Mouse (Mus musculus) layer of hippocampus, postnatal 36 days (tissue): ENCODE data around the gene Ache. TPM values are rescaled to one million over a fixed set of nuclear protein-coding genes. Genes with fewer than 3 reads are reported as not detected.
A peak's percentile ranks its signal among the peaks of the same experiment; 100 is the strongest.

Source experiments
- DNase-seq, 2 experiments: peaks; one replicate each; pipeline ENCODE4 v3.0.0; 2022
- total RNA-seq, 2 experiments: library from RNA; stranded (reverse); gene quantifications; 2 replicates each; pipeline ENCODE4 v1.2.3; 2021

Ache gene
- total RNA-seq, 2 experiments from 2014 or later: 57.1 to 62.7 TPM

GRCm38 (mm10) chr5:137295712-137296111 lies 8.4 kb downstream of the Ache start:
- DNase-seq: no peak

DNA sequence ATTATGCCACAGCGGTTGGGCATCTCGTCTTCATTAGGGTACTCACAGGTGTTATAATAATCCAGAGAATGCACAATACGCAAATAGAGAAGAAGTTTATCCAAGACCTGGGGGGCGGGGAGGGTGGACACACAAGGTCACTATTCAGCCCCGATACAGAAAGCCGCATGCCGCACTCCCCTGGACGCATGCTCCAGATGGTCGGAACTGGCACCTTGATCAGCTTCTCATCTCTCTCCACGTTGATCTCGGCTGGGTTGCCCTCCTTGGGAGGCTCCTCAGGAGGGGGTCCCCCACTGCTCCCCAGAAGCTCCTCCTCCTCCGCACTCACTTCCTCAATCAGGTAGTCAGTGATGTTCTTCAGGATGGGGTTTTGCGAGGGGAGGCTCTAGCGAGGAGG lies 9.8 kb downstream of the Ache start:
- no peak for DNase-seq

DNA sequence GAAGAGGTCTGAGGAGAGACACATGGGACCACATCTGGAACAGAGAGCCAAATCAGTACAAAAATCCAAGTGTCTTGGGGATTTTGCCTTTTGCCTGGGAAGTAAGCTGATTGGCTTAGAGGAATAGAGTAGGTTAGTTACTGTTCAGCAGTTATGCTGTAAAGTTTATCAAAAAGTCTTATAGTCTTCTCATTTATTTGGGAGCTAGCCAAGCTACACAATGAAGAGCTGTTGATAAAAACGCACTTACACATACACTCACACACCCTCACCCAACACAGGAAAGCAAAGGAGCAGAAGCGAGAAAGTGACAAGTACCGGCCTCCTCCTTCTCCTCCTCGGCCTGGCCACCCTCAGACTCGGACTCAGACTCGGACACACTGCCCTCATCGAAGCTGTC lies 11.9 kb downstream of the Ache start:
- DNase-seq: no peak

DNA sequence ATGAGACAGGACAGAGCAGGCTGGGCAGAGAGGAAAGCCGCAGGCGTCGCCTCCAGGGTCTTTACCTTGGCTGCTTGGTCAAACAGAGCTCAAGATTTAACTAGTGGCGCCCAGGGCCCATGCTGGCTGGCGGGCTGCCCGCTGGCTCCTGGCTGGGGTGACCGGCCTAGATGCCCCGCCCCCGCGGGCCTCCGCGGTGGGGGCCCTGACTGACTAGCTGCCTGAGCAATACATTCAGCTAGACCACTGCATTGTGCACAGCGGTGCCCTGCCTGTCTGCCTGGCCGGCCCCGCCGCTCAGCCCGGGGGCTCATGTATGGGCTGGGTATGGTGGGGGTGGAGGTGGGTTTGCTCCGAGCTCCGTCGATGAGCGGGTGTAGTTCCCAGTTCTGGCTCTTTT lies 13.9 kb downstream of the Ache start:
- DNase-seq: no peak

DNA sequence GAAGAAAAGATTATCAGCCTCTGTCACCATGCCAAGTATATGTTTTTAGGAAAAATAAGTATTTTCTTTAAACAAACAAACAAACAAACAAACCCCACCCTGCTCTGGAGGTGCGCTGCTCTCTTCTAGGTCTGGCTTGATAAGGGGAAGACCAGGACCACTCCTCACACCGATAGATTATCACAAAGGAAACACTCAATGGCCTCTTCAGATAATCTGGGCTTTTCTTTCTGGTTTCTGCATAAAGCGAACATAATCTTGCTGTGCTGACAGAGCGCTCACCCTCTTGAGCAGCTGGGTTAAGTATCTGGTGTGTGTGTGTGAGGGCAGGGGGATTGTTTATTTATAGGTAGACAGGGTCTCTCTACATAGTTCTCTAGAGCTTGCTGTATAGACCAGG lies 16.3 kb downstream of the Ache start:
- DNase-seq: no peak

DNA sequence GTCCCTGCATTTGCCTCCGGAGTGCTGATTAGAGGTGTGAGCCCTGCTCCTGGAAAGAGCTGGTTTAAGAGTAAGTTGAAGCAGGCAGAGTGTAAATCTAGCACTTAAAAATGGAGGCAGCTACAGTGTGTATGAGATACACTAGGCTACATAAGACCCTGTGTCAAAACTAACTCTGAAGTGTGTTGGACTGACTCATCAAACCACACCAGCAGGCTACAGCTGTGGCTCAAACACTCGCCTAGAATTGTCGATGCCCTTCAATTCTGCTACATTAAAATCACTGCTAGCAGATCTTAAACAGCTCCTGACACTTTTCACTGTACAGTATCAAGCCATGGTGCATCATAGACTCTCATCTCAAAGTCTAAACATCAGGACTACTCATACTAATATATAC lies 16.8 kb downstream of the Ache start:
- DNase-seq: no peak

DNA sequence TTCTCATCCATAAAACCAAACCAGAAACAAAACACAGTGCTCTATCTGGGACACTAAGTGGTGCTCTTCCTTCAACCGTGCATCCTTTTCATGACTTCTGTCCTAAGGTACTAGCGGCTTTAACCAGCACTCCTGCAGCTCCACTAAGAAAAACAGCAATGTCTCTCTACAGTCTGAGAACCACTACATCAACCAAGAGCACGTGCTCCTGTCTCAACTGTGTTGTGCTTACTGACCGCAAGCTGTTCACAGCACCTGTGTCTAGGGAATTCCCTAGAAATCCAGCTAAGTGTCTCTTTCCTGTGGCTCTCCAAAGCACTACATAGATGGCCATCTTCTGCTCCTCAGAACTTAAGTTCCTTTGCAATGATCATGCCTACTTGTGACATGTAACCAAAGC lies 17.5 kb downstream of the Ache start:
- no peak for DNase-seq

DNA sequence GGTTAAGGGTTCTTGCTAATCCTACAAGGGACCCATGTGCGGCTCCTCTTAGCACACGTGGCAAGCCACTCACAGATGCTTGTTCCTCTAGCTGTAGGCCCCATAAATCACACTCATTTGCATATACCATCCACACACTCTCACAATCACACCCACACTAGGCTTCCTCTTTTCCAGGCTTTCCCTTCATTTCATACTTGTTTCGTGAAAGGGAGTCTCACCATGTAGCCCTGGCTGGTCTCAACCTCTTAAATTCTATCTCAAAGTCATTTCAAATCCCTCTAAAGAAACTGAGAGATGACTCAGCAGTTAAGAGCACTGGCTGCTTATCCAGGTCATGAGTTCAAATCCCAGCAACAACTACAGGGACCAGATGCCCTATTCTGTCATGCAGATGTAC lies 18.5 kb downstream of the Ache start:
- DNase-seq: no peak

GRCm38 (mm10) chr5:137306439-137307005 lies 19.2 kb downstream of the Ache start:
- no peak for DNase-seq

DNA sequence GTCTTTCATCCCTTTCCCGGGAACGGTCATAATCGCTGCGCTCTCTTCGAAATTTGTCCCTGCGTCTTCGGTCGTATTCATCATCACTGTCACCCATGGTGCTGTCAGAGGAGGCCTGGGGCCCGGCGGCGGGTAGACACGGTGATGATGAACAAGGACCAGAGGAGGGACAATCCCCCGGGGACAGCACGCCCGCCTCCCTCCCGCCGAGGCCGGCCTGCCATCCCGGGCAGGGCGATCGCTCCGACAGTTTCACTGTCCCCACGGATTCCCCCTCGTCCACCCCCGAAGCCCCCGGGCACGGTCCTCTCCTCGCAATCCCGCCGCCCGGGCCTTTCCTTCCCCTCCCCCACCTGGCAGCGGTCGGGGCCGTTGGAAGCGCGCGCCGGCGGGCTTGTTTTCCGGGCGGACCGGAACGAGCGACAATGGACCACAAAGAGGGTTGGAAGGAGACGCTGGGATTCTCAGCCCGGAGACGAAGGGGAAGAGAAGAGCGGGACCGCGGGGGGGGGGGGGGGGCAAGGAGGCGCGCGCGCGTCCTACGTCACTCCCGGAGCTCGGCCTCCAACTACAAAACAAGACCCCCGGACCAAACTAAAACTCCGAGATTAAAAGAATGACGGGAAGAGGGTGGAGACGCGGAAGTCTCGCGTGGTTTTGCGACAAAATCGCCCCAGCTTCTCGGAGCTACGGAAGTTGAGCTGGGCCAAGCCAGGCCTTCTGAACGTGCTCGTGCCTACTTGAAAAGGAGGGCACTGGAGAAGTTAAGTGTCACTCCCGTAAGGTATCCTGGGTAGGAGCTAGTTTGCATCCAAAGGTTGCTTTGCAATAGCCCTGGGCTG lies 20.0 kb downstream of the Ache start, which contains the start of gene Srrt:
Srrt (minus strand) TSS at position 604 of the 842 bp plus-strand sequence.
- peak; percentile 92 for DNase-seq

GRCm38 (mm10) chr5:137308356-137308755 lies 21.0 kb downstream of the Ache start:
- DNase-seq: no peak

GRCm38 (mm10) chr5:137313466-137314192 lies 26.3 kb downstream of the Ache start:
- no peak for DNase-seq

GRCm38 (mm10) chr5:137314193-137315083 lies 27.1 kb downstream of the Ache start, which contains the start of gene Trip6:
Trip6 (minus strand) TSS chr5:137314404.
- DNase-seq: peak; percentile 43 to 53

DNA sequence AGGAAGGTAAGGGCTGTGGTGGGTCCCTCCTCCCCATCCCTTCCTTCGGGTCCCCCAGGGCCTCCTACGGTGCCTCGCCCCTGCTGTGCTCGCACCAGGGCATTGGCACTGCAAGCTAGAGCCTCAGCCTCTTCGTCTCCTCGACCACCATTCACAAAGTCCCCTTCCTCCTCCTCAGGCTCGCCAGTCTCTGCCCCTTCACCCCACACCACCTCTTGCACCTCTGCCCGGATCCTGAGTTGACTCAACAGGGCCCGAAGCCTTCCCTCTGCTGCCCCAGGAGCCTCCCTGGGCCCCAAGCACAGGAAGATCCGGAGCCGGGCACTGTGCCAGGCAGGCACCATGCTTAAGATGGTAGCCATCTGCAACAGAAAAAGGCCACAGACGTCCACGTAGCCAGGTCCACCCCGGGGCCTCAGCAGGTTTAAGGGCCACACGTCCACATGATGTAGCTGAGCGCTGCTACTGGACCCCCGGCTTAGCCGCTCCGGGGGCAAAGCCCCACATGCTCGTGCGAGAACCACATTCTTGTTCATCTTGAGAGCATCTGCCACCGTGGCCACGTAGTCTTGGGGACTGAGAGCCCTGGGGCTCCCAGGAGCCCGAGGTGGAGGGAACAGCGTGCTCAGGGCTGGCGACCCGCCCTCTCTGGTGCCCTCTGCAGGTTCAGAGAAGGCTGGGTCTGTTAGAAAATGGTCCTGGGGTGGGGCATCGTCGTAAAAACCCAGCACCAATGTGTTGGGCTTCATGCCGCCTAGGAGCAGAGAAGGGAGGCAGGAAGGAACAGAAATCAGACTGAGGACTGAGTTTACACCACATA lies 28.0 kb downstream of the Ache start:
- no peak for DNase-seq

DNA sequence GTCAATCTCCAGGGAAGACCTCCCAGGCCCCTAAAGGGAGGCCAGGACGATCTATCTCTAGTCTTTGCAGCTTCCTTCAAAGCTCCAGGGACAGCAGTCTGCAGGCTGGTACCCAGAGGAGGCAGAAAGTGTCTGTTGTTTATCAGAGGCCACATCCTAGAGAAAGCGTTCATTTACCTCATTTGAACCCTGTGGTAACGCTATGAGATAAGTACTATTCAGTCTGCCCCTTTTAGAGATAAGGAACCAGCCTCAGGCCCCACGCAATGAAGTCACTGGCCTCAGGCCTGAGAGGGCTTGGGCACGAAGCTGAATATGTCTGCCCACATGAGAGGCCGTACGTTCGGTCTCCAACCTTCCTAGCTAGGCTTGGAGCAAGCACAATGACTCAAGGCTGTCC lies 30.0 kb downstream of the Ache start:
- no peak for DNase-seq

GRCm38 (mm10) chr5:137318570-137318969 lies 31.3 kb downstream of the Ache start:
- no peak for DNase-seq

DNA sequence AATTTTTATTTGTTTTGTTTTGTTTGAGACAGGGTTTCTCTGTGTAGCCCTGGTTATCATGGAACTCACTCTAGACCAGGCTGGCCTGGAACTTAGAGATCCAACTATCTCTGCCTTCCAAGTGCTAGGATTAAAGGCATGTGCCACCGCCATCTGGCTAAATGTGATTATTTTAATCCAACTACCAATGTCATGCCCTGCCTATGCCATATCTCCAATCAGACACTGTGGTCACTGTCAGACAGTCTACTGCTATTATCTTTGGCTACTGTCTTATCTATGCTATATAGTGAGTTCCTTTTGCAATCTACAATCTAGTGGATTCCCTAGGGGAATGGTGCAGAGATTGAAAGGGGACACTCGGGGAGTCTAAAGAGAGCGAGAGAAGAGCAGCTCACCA lies 33.7 kb downstream of the Ache start:
- DNase-seq: no peak

DNA sequence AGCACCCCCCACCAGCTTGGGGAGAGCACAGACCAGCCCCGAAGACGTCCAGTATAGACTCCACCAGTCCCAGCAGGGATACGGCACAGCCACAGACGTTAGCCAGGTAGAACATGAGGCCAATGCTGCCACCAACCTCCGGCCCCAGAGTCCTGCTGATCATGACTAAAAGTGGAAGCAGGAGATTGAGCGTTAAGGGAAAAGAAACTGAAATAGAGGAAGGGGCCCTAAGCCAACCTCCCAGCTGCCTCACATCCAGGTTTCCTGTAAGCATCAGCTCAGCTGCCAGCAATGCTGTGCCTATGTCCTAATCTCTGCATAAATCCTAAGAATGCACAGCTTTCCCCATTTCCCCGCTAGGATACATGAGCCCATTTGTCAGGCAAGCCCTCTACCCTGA lies 43.6 kb downstream of the Ache start:
- no peak for DNase-seq

- no peak for DNase-seq
These were observed 45.7 kb downstream of the Ache start for GRCm38 (mm10) chr5:137332857-137333511.

DNA sequence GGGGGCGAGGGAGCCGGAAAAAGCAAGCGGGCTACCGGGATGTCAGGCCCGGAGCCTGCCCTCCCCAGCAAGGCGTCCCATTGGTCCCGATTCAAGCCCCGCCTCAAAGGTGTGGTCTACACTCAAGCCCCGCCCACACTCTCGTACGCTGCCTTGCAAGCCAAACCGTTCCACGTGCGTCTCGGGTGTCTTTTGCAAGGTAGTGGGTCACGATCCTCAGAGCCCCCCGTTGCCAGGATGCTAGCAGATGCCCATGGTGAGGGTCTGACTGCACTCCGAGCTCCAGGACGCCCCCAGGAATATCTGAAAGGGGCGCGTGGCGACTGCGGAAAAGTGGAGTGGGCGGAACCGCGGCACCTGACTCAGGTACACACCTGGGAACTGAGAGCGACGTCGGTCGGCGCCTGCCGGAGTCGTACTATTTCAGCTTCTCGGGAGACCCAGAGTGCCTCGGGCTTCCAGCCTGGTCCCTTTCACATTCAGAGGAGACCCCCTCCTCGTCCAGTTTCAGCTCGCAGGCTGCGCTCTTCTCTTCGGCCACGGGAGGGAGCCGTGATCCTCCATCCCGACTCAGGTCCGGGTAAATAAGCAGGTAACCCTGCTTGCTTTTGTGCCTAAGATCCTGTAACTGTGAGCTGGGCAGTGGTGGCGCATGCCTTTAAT lies 46.3 kb downstream of the Ache start, which contains the start of gene Slc12a9:
Slc12a9 (minus strand) TSS at position 86 of the 663 bp plus-strand sequence.
- DNase-seq: peak; percentile 87 to 89
